Mouse (Mus musculus): Measurements from ENCODE around the gene Plpp2. TPM values are rescaled to one million over a fixed set of nuclear protein-coding genes. Genes with fewer than 3 reads are reported as not detected.

The Plpp2 gene
- total RNA-seq (2021) = 1 to 10 TPM; 3.4 to 6.0 TPM

DNA sequence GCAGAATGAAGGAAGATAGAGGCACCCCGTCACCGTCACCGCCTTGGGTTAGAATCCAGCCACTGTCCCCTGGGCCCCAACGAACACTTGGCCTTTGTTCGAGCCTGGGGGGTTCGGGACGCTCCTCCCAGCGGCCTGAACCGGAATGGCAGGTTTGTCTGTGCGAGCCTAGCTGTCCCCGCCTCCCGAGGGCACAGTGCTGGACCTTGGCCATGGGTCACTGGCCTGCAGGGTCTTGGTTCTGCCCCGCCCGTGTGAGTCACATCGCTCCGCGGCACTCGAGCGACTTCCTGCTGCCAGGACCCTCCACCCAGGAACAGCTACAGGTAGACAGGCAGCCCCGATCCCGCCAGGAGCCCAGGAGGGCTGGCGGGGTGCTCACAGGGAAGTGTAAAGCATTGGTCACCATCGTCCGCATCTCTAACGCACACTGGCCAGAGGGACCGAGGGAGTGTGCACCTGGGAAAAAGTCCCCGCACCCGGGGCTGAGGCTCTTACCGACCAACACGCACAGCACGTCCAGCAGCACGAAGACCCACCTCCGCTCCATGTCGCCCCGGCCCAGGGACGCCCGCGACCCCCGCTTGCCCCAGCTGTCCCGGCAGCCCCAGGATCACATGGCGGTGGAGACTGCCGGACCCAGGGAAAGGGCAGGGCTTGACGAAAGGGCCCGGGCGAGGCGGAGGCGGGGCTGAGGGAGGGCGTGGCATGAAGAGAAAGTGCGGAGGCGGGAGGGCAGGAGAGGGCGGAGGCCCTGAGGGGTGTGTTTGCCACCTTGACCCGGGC is at the start of gene Plpp2:
Gene Plpp2 (minus strand): TSS at position 671 of the 786 bp plus-strand sequence.
- intact Hi-C loops (cut with DNase I) = no loop called here
- DNase-seq = peak; percentile 60 to 68

DNA sequence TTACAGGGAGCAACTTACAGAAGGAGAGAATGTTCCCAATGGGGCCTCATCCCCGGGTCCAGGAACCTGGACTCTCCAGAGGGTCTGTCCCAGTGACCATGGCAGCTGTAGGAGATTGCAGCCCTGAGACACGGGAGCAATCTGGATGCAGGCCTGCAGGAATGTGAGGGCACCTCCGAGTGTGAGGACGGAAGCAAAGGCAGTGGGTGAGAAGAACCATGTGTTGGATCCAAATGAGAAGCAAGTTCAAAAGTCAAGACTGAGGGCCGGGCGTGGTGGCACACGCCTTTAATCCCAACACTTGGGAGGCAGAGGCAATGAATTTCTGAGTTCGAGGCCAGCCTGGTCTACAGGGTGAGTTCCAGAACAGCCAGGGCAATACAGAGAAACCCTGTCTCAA is 47.9 kb upstream of the Plpp2 start:
- intact Hi-C loops (cut with DNase I) = no loop called here
- DNase-seq = no peak

DNA sequence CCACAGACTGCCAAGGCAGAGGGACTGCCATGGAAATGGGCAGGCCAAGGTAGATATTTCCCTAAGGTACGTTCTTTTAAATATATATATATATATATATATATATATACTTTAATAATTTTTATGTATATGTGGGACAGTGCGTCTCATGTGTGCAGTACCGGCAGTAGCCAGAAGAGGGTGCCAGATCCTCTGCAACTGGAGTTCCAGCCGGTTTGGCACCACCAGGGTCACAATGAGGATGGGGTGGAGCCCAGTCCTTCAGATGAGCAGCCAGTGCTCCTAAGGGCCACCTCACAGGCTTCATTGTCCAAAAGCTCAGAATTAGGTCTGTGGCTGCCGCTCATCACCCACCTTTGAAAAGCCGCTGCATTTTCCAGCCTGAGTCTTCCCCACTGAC is 47.2 kb upstream of the Plpp2 start:
- peak in 1 of 2 experiments; percentile 52 for DNase-seq
- intact Hi-C loops (cut with DNase I) = no loop called here

DNA sequence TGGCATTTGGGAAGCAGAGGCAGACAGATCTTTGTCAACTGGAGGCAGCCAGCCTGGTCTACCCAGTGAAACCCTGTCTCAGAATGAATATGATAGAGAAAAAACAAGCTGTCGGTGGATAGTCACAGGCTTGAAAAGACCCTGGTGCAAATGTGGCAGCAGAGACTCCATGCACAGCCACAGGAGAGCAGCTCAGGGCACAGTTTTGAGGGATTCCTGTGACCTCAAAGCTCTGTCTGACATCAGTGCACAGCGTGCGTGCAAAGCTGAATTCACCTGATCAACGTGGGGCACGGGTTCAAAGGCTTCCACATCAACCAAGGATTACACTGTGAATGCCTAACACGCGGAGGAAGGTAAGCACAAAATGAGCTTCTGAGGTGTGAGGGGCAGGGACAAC is 46.8 kb upstream of the Plpp2 start:
- intact Hi-C loops (cut with DNase I) = no loop called here
- no peak for DNase-seq

DNA sequence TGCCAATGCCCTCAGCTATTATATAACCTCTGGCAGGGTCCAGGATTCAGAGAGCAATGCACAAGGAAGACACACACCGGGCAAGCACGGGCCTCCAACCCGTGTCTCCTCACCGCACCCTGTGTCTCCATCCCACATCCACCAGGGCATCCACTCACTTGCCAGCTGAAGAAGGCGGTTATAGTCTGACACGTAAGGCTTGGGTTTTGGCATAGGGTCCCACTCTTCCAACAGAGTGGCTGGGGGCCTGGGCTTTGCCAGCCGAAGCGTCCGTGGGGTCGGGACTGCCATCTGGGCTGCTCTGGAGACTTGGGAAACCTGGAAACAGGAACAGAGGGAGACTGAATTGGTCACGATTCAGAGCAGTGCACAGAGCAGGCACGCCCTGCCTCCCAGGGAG is 46.2 kb upstream of the Plpp2 start:
- DNase-seq = no peak
- intact Hi-C loops (cut with DNase I) = no loop called here

DNA sequence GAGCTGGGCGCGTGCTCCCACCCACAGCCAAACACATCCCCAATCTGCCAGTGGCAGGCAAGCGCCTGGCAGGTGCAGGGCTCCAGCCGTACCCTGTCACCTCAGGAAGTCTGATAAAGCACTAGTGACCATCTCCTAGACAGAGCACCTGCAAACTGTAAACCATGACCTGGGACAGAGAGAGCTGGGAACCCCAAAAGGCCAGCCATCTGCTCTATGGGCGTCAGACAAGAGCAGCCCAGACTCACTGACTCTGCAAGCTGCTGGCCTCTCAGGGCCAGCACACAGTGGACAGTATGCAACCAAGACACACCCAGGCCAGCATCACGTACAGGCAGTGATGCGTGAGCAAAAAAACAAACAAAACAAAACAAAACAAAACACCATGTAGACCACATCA is 45.3 kb upstream of the Plpp2 start:
- DNase-seq = no peak
- intact Hi-C loops (cut with DNase I) = no loop called here

DNA sequence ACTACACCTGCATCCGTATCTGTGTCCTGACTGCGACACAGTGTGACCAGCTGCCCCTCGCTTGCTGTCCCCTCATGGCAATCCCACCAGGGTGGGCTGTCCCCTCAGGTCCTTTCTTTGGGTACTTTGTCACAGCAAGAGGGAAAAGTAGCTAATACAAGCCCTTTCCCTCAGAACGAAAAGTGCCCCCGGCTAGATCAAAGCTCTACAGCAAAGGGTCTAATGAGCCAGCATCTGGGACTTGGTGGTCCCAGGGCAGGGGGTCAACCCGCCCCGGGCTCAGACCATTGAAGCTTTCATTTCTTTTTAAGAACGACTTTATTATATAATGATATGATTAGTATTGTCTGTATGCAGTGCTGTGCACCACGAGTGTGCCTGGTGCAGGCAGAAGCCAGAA is 44.7 kb upstream of the Plpp2 start:
- DNase-seq = no peak
- intact Hi-C loops (cut with DNase I) = no loop called here

DNA sequence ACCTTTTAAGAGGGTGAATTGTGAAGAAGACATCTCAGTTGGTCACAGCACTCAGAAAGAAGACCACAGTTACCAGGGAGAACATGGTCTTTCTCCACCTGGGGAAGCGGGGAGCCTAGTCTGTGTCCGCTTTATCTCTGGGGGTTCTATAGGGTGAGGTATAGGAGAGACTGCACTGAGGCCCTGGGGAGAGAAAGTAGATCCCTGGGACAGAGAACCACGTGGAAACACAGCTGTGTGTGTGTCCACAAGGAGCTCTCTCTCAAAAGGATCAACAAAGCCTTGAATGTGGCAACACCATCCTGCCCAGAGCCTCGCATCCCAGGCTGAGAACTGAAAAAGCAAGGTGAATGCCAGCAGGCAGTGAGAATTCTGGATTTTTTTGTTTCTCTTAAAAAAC is 43.8 kb upstream of the Plpp2 start:
- intact Hi-C loops (cut with DNase I) = no loop called here
- no peak for DNase-seq

DNA sequence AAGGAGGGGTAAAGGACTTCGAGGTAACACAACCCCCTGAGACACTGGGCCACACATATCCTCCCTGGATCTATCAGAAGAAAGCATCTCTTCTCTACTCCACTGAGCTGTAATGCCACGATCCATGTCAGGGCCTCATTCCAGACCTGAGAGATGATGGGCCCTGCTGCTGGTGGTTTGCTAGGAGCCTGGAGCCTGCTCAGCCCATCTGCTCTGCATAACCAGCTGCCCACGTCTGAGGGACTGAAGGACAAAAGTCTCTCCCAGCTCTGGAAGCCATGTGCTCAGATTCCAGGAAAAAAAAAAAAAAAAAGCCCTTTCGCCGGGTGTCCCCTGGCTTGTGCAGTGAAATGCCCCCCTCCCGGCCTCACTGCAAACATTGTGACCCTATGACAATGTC is 42.2 kb upstream of the Plpp2 start:
- intact Hi-C loops (cut with DNase I) = no loop called here
- no peak for DNase-seq

DNA sequence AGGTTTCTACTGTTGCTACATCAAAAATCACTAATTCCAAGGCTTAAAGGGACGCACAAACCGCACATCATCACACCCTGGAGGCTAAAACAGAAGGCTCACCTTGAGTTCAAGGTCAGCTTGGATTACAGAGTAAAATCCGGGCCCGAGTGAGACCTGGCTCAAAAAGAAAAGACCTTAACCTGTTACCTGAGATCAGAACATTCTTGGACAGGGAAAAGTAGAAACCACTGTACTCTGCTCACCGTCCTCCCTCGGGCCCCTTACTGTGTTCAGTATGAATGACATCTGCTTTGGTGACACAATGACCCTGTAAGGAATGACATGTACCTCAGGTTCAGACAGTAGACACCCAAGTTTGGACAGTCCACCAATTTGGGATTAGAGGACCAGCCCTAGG is 41.2 kb upstream of the Plpp2 start:
- no peak for DNase-seq
- intact Hi-C loops (cut with DNase I) = no loop called here

DNA sequence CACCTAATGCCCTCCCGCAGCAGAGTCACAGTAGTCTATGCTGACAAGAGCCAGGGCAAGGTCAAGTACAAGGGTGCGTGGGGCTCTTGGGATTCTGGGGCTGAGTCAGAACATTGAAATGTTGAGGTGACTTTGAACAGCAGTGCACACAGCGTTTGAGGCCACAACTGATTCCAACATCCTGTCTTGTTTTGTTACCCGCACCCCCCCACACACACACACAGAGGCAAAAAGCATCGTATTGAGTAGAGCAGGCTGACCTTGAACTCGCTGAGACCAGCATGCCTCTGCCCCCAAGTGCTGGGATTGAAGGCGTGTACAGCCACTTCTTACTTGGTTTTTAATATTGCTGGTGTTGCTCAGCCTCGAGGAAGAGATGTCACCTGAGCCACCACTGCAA is 40.8 kb upstream of the Plpp2 start:
- intact Hi-C loops (cut with DNase I) = no loop called here
- no peak for DNase-seq

DNA sequence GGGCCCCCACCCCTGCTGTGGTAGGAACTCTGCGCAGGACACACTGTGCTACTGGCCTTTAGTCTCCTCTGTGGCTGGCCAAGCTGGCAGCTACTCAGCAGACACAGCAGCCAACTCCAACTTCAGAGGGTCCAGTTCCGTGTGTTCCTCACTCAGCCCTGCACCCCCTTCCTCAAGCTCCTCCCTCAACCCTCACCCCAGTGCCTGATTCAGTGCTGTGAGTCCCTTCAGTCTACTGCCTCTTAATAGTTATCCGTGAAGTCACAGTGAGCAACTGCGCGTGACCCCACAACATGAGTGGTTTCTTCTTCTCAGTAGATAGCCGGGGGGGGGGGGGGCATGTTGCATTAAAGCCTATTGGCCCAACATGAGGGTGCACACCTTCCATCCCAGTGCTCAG is 40.0 kb upstream of the Plpp2 start:
- intact Hi-C loops (cut with DNase I) = no loop called here
- DNase-seq = no peak

DNA sequence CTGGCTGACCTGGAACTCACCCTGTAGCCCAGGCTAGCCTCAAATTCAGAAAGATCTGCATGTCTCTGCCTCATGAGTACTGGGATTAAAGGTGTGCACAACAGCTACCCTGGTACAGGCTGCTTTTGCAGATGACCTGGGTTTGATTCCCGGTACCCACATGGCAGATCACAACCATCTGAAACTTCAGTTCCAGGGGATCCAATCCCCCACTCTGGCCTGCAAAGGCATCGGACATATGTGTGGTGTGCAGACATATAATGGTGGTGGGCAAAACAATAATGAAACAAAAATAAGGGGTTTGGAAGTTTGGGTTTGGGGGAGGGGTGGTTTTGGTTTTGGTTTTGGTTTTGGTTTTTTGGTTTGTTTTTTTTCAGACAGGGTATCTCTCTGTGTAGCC is 37.7 kb upstream of the Plpp2 start:
- intact Hi-C loops (cut with DNase I) = no loop called here
- no peak for DNase-seq

DNA sequence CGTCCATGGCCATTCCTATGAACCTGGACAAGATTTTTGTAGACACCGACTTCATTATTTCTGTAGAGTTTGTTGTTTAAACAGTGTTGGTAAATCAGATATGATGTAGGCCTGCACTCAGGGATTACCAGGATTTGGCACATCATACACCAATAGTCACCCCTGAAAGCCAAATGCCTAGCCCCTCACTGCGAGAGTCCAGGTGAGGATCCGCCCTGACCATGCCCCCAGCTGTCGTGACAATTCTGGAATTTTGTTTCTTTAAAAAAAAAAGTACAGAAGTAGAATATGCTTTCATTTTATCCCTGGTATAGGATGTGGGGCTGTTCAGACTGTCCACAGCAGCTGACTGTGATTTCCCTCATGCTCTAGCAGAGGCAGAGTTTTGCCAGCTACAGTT is 36.3 kb upstream of the Plpp2 start:
- no peak for DNase-seq
- intact Hi-C loops (cut with DNase I) = no loop called here

DNA sequence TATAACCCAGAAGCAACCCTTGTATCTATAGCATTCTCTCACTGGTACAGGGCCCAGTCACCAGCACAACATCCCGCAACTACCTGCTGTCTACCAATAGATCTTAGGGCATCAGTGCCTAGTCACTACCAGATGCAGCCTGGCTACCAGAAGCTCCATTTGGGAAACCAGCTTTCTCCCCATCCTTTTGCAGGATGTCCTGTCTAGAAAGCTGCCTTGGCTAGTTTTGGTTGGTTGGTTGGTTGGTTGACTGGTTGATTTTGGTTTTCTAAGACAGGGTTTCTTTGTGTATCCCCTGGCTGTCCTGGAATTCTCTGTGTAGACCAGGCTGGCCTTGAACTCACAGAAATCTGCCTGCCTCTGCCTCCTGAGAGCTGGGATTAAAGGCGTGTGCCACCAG is 26.1 kb upstream of the Plpp2 start:
- intact Hi-C loops (cut with DNase I) = no loop called here
- DNase-seq = no peak

DNA sequence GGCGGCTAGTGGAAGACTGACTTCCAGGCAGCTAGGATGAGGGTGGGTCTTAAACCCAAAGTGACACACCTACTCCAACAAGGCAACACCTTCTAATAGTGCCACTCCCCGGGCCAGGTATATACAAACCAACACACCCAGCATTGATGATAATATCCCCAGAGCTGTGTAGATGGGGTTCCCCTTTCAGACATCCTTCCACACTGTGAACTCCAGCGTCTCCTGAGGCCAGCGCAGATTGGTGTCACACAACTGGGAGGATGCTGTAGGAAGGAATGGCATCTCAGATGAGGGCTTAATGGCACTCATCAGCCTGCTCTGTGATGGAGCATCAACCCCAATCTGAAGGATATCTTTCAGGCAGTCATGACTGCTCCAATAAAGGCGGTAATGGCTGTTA is 23.9 kb upstream of the Plpp2 start:
- no peak for DNase-seq
- intact Hi-C loops (cut with DNase I) = no loop called here

DNA sequence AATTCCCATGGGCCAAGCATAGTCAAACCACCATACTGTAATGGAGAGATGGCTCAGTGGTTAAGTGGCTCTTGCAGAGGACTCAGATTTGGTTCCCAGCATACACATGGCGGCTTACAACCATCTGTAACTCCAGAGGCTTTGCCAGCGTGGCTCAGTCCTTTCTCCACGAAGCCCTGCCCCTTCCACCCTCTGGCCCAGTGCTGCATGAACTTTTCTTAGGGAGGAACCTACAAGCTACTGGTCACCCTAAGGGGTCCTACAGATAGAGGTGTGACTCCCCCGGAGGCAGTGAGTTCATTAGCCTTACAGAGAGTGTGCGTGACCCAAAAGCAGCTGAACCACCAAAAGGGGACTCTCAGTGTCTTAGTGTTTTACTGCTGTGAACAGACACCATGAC is 23.4 kb upstream of the Plpp2 start:
- intact Hi-C loops (cut with DNase I) = no loop called here
- no peak for DNase-seq

DNA sequence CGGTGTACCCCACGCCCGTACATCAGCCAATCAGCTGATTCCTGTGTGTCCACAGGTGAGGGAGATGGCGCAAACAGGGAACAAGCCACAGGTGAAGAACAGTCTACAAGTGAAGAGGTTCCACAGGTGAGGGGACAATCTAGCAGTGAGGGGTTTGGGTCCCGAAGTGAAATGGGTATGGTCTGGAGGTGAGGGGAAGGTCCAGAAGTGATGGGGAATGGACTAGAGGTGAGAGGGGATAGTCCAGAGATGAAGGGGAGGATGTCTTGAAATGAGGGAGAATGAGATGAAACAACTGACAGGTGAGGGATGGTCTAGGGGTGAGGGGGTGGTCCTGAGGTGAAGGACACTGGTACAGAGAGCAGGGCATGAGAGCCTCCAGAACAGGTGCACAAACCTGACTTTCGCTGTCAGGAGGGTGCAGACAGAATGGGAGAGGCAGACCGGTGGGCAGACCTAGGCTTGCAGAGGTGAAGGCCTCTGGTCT is 21.7 kb upstream of the Plpp2 start:
- no peak for DNase-seq
- intact Hi-C loops (cut with DNase I) = no loop called here

DNA sequence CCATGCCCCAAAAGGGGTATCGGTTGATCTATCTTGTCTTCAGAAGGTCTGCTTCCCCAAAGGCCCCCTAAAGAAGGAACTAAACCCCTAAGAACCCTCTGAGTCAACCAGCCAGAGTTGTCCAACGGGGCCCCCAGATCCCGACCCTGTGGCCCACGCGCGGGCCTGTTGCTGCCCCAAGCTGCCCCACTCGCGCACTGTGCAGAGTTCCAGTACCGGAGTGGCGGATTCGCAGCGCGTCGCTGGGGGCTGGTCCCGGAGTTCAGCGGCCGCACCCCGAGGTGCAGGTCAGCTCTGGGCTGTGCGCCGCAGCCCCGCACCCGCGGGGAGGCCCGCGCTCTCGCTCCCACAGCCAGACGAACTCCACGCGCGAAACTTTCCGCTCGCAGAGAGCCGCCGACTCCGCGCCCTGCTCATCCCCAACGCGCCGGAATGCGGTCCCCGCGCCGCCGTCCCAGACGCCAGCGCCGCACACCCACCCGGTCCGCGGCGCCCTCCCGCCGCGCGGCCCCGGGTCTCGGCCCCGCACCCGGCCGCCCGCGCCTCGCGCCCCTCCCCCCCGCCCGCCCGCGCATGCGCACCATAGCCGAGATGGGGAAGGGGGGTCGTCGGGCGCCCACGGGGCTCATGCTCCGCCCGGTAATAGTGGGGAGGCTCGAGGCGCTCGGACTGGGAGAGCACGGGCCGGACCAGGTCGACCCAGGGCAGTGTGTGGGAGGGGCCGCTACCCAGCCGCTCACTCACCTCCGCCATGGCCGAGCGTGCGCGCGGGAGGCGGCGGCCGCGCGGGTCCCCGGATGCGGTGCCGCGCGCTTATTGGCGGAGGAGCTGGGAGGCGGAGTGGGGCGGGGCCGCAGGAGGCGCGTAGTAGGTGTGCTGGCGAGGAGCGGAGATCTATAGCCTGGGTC is 21.0 kb upstream of the Plpp2 start, which contains the start of gene Mier2:
Gene Mier2 (minus strand): TSS at position 870 of the 908 bp plus-strand sequence.
- peak; percentile 73 to 80 for DNase-seq
- intact Hi-C loops (cut with DNase I) = no loop called here

DNA sequence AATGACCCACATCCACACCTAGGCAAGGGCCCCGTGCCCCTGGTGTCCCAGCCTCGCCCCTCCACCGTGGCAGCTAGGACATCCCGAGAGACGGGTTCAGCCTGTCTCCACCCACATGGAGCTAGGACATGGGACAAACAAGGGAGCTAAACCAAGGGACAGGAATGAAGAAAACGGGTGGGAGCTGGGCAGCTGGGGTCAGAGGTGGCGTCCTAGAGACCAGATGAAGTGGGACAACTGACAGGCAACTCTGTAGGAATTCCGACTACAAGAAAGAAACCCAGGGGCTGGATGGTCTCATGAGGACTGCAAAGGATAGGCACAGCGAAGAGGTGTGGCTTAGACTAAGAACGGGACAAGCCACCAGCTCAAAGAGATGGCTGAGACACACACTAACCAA is 20.1 kb upstream of the Plpp2 start:
- intact Hi-C loops (cut with DNase I) = no loop called here
- no peak for DNase-seq

DNA sequence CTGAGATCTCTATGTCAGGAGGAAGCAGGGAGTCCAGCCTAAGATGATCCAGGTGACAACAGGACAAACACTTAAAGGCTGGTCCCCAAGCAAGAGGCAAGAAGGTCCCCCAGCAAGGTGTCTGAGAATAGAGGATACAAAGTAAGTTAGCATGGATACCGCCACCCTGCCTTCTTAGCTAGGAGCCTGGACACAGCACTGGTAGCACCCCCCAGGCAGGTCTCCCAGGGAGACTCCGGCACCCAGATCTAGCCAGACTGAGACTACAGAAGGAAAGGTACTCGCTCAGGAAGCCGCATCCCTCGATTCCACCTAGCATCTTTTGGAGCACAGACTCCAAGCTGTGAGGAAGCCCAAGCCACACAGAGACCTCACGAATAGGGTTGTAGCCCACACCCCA is 19.6 kb upstream of the Plpp2 start:
- no peak for DNase-seq
- intact Hi-C loops (cut with DNase I) = no loop called here

DNA sequence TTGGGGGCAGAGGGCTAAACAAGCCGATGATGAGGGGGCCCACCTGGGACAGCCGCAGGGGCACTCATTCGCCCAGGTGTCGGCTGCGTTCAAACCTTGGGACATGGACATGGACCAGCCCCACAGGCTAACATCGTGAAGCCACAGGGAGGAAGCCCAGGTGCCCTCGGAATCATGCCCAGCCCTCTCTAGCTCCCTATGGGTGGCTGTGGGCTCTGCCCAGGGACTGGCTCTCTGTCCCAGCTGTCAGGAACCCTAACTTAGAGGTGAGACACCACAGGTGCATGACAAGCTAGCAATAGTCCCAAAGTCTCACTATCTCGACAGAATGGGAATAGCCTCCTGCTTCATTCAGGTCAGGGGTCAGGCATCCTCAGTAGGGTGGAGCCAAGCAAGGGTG is 18.9 kb upstream of the Plpp2 start:
- intact Hi-C loops (cut with DNase I) = no loop called here
- no peak for DNase-seq
